Mouse (Mus musculus): ENCODE measurements around the gene Mgmt.

DNA sequence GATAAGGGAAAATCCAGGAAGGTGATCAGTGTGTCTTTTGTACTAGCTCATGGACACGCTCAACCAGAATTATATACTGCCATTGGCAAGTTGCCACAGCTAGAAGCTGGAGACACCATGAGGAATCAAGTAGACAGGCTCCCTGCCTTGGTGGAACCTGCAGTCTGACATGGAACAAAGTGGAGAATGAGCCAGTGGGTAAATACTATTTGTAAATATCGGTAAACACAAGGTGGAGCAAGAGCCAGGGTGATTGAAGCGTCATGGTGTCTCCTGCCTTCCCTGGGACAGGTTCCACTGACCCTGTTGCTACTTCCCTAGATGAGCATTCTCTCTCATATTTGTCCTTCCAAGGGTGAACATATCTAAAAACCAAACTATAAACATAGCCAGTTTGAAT, 44.6 kb upstream of the Mgmt start:
- TF ChIP-seq NRF1 (IDR thresholded peaks at IDR 0.05; ENCODE audit: insufficient read depth, low read depth, low read length, poor library complexity, severe bottlenecking) (no peak), GABPA (IDR thresholded peaks at IDR 0.05; ENCODE audit: low read depth, low read length) (no peak), POLR2A (IDR thresholded peaks at IDR 0.05; ENCODE audit: control insufficient read depth in 1 of 2, insufficient read depth in 1 of 2, low read depth in 1 of 2, low read length in 2 of 2, poor library complexity in 1 of 2) (no peak), RCOR1 (IDR thresholded peaks at IDR 0.05; ENCODE audit: low read depth, low read length) (no peak), MAX (IDR thresholded peaks at IDR 0.05; ENCODE audit: low read length) (no peak), MEF2A (IDR thresholded peaks at IDR 0.05; ENCODE audit: extremely low read depth, insufficient replicate concordance, low read depth, low read length, poor library complexity, severe bottlenecking) (no peak), CHD2 (IDR thresholded peaks at IDR 0.05; ENCODE audit: low read length) (no peak), CTCF (IDR thresholded peaks at IDR 0.05 in 2 of 3, conservative IDR thresholded peaks at IDR 0.05 in 1 of 3; ENCODE audit: control insufficient read depth in 1 of 3, insufficient read depth in 1 of 3, low read depth in 2 of 3, low read length in 3 of 3, poor library complexity in 1 of 3, severe bottlenecking in 1 of 3) (no peak), MAZ (IDR thresholded peaks at IDR 0.05; ENCODE audit: low read depth, low read length) (no peak), TBP (IDR thresholded peaks at IDR 0.05; ENCODE audit: low read depth, low read length) (no peak), USF2 (IDR thresholded peaks at IDR 0.05; ENCODE audit: borderline replicate concordance in 1 of 2, insufficient read depth in 1 of 2, low read depth in 1 of 2, low read length in 2 of 2) (no peak), USF1 (IDR thresholded peaks at IDR 0.05; ENCODE audit: low read depth, low read length) (no peak), KAT2A (conservative IDR thresholded peaks at IDR 0.05; ENCODE audit: low read depth, low read length) (no peak)
